Mouse (Mus musculus): ENCODE results near the gene Grm1.
"Not testable (repeated sequence)": the region's sequence is repeated elsewhere in the genome, so short reads cannot be mapped to it uniquely, and the experiment has no call there.

Grm1 gene

GRCm38 (mm10) chr10:11081611-11082398, at the start of gene Grm1:
Gene Grm1, minus strand, starts transcription at chr10:11082356.
- peak; percentile 37 for DNase-seq (ENCODE audit: low read depth)

GRCm38 (mm10) chr10:11121781-11122180, 39.6 kb upstream of the Grm1 start:
- no peak for DNase-seq (ENCODE audit: low read depth)

GRCm38 (mm10) chr10:11098475-11099044, 16.4 kb upstream of the Grm1 start:
- no peak for DNase-seq (ENCODE audit: low read depth)

GRCm38 (mm10) chr10:11086348-11086747, 4.2 kb upstream of the Grm1 start:
- no peak for DNase-seq (ENCODE audit: low read depth)

- no peak for DNase-seq (ENCODE audit: low read depth)
These were observed 1.2 kb downstream of the Grm1 start for GRCm38 (mm10) chr10:11080725-11081610.

GRCm38 (mm10) chr10:11080013-11080724, 2.0 kb downstream of the Grm1 start:
- DNase-seq (ENCODE audit: low read depth), result no peak

GRCm38 (mm10) chr10:11079506-11079905, 2.6 kb downstream of the Grm1 start:
- DNase-seq (ENCODE audit: low read depth), result no peak

GRCm38 (mm10) chr10:11065136-11065535, 17.0 kb downstream of the Grm1 start:
- DNase-seq (ENCODE audit: low read depth), result peak; percentile 23

GRCm38 (mm10) chr10:11061318-11062071, 20.7 kb downstream of the Grm1 start:
- DNase-seq (ENCODE audit: low read depth), result no peak

GRCm38 (mm10) chr10:11049361-11049760, 32.8 kb downstream of the Grm1 start:
- no peak for DNase-seq (ENCODE audit: low read depth)

GRCm38 (mm10) chr10:11045421-11045820, 36.7 kb downstream of the Grm1 start:
- not testable (repeated sequence) for DNase-seq (ENCODE audit: low read depth)

- no peak for DNase-seq (ENCODE audit: low read depth)
These were observed 37.6 kb downstream of the Grm1 start for GRCm38 (mm10) chr10:11044455-11045106.

- peak; percentile 8 for DNase-seq (ENCODE audit: low read depth)
These were observed 42.8 kb downstream of the Grm1 start for GRCm38 (mm10) chr10:11039323-11039722.

- DNase-seq (ENCODE audit: low read depth), result no peak
These were observed 49.9 kb downstream of the Grm1 start for GRCm38 (mm10) chr10:11032221-11032620.

GRCm38 (mm10) chr10:11025764-11026518, 56.2 kb downstream of the Grm1 start:
- no peak for DNase-seq (ENCODE audit: low read depth)

GRCm38 (mm10) chr10:11018970-11019531, 63.1 kb downstream of the Grm1 start:
- no peak for DNase-seq (ENCODE audit: low read depth)

GRCm38 (mm10) chr10:11013653-11014052, 68.5 kb downstream of the Grm1 start:
- DNase-seq (ENCODE audit: low read depth), result no peak

- no peak for DNase-seq (ENCODE audit: low read depth)
These were observed 85.4 kb downstream of the Grm1 start for GRCm38 (mm10) chr10:10996766-10997165.

- DNase-seq (ENCODE audit: low read depth), result no peak
These were observed 90.4 kb downstream of the Grm1 start for GRCm38 (mm10) chr10:10991708-10992107.

GRCm38 (mm10) chr10:10971311-10971710, 110.8 kb downstream of the Grm1 start:
- DNase-seq (ENCODE audit: low read depth), result no peak
